Mouse (Mus musculus): Measurements from ENCODE around the gene Rpp30.

The Rpp30 gene

GRCm38 (mm10) chr19:36128440-36128839 is 44.9 kb downstream of the Rpp30 start:
- DNase-seq (ENCODE audit: low read depth, low spot score), result no peak

DNA sequence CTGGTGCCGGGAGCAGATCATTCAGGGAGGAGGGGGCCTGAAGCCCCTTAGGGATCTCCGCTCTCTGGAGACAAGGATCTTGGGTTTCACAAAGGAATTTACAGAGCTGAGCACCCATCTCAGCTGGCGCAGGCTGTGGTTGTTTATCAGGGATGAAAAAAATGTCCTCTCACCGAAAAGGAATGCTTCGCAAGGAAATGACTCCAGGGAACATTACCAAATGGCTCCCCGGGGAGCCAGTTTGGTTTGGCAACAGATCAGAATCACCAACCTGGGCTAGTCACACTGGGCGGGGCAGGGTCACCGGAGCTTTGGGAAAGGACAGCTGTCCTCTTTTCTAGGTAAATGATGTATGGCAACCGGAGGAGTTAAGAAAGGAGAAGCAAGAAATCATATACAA is 45.7 kb downstream of the Rpp30 start:
- DNase-seq (ENCODE audit: low read depth, low spot score), result peak; percentile 35

GRCm38 (mm10) chr19:36129643-36130042 is 46.1 kb downstream of the Rpp30 start:
- DNase-seq (ENCODE audit: low read depth, low spot score), result peak; percentile 13

GRCm38 (mm10) chr19:36130181-36130580 is 46.7 kb downstream of the Rpp30 start:
- no peak for DNase-seq (ENCODE audit: low read depth, low spot score)

DNA sequence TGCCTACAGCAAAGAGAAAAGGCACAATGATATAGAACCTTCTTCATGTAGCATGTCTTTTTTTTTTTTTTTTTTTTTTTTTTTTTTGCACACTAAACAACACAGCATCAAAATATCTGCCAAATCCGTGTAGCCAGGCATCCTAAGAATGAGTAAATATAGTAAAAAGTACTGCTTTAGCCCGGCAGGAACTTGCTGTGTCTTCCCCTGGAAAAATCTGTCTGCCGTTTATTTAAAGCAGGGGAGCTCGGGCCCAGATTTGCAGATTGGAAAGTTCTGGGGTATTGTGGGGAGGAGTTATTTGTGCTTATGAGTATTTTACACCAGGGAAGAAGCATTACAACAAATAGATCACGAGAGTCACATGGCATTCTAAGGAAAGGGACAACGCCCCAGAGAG is 48.5 kb downstream of the Rpp30 start:
- no peak for DNase-seq (ENCODE audit: low read depth, low spot score)

GRCm38 (mm10) chr19:36133064-36133463 is 49.5 kb downstream of the Rpp30 start:
- DNase-seq (ENCODE audit: low read depth, low spot score), result no peak

- DNase-seq (ENCODE audit: low read depth, low spot score), result no peak
These were observed 50.2 kb downstream of the Rpp30 start for GRCm38 (mm10) chr19:36133731-36134130.

DNA sequence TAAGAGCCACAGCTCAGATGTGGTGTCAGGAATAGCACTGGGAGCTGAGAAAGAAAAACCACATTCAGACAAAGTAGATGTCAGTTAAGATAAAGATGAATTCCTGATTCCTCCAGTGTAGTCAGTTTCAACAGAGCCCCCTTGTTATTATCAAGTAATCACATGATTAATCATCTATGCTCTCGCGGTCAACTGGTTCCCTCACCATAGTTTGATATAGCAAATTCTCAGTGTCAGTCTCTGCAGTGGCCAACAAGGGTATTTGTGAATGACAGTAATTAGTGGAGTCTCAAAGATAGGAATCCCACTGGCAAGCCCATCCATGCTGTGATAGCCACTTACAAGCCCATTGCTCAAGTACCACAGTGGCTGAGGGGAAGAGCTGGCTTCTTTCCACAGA is 60.1 kb downstream of the Rpp30 start:
- DNase-seq (ENCODE audit: low read depth, low spot score), result no peak

- peak; percentile 34 for DNase-seq (ENCODE audit: low read depth, low spot score)
These were observed 65.1 kb downstream of the Rpp30 start for GRCm38 (mm10) chr19:36148578-36148977.

- DNase-seq (ENCODE audit: low read depth, low spot score), result no peak
These were observed 66.9 kb downstream of the Rpp30 start for GRCm38 (mm10) chr19:36150241-36151007.
